Mouse (Mus musculus) forebrain, embryonic 16.5 days (tissue): ENCODE measurements around the gene Inafm2. TPM values are rescaled to one million over a fixed set of nuclear protein-coding genes. Genes with fewer than 3 reads are reported as not detected.
A peak's percentile ranks its signal among the peaks of the same experiment; 100 is the strongest.

ENCODE experiments used
- ATAC-seq: fragments of 200-750 bp; cut with Nextera tagmentation; 2 replicates; pipeline ENCODE4 v1.8.0; 2017; ENCODE audit warnings: mild to moderate bottlenecking, moderate library complexity
- H3K27ac ChIP-seq: fragments of 300-500 bp; sonication (generic); 2 replicates; pipeline ENCODE4 v1.5.1; 2014; ENCODE audit warnings: low read length, control low read depth
- H3K27me3 ChIP-seq: fragments of 300-500 bp; sonication (generic); replicated peaks from 2 replicates; pipeline ENCODE4 v1.6.1; 2014; ENCODE audit warnings: low read length; ENCODE audit not compliant: control insufficient read depth, insufficient read depth
- H3K36me3 ChIP-seq: fragments of 300-500 bp; sonication (generic); 2 replicates; pipeline ENCODE4 v1.6.1; 2014; ENCODE audit not compliant: control insufficient read depth, insufficient read depth
- H3K4me1 ChIP-seq: fragments of 300-500 bp; sonication (generic); replicated peaks from 2 replicates; pipeline ENCODE4 v1.6.1; 2014; ENCODE audit warnings: low read length; ENCODE audit not compliant: control insufficient read depth, insufficient read depth
- H3K4me2 ChIP-seq: fragments of 300-500 bp; sonication (generic); 2 replicates; pipeline ENCODE4 v1.6.1; 2014; ENCODE audit warnings: mild to moderate bottlenecking, low read length, control low read depth
- H3K4me3 ChIP-seq: fragments of 300-500 bp; sonication (generic); replicated peaks from 2 replicates; pipeline ENCODE4 v1.5.1; 2014; ENCODE audit warnings: mild to moderate bottlenecking, low read length, control low read depth
- H3K9ac ChIP-seq: fragments of 300-500 bp; sonication (generic); replicated peaks from 2 replicates; pipeline ENCODE4 v1.6.1; 2014; ENCODE audit warnings: low read depth, low read length, control low read depth
- H3K9me3 ChIP-seq: fragments of 300-500 bp; sonication (generic); 2 replicates; pipeline ENCODE4 v1.6.1; 2016; ENCODE audit warnings: low read length; ENCODE audit not compliant: control insufficient read depth
- WGBS: fragments of 180-500 bp; shearing (Covaris S2); extraction: QIAGEN DNeasy Blood & Tissue Kit; methylation state at CpG from one replicate; pipeline ENCODE4 v1.1.7; 2014; 5-methylcytosine and 5-hydroxymethylcytosine counted together
- polyA plus RNA-seq: library from polyadenylated mRNA; unstranded; fragments of >200 nt; fragmentation: Nextera tagmentation; extraction: Ambion mirVana; gene quantifications from 2 replicates; pipeline ENCODE4 v1.2.1, GENCODE M21; 2015

The Inafm2 gene
- polyA plus RNA-seq, 1 experiment from 2014 or later: 24.4 TPM

DNA sequence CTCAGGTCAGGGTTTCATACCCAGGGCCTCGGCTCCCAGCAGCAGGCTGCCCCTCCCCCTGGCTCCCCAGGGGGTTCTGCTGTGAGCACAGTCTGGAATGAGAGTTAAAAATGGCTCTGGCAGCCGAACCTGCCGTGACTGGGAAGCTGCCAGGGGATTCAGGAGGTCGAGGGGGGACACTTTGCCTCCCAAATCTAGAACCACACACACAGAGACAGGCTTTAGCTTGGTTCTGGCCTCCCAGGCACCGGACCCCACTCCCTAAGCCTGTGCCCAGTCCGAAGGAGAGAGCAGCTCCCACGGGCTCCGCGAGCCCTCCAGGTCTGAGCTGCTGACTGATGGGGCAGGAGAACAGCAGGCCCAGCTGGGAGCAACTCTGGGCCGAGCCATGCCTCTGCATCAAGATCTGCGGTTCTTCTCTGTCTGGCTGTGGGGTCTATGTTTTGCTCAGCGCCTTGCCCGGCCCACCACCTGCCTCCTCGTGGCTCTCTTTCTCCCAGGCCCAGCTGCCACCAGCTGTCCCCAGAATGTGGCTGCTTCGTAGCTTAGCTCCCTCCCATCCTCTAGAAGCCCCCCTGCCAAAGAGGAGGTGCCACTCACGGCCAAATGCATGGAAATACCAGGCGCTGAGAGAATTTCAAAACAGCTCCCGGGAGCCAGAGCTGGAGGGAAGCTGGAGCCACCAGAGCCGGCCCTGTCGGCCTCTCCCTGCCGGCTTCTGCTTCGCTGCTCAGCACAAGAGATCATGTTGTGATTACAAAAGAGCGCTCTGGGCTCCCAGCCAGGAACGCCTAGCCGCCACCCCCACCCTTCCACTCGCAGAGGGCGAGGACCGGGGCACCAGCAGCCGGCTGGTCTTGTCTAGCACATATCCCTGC is 16.6 kb downstream of the Inafm2 start, which contains the start of gene Ccdc9b:
Ccdc9b (minus strand) TSS at position 756 of the 878 bp plus-strand sequence.
- Histone ChIP-seq H3K4me1 (peaks cover 42% of the 10 kb centered on the region), H3K4me3 (peak within 1 kb of the TSS; percentile 2), H3K4me2 (peak within 1 kb of the TSS; percentile 49), H3K9ac (peak within 1 kb of the TSS; percentile 55), H3K36me3 (no peaks in the 10 kb centered on the region), H3K9me3 (no peaks in the 10 kb centered on the region), H3K27me3 (no peaks in the 10 kb centered on the region), H3K27ac (peak within 1 kb of the TSS; percentile 97)
- 1% methylated on average over 29 of the region's 29 CpGs for WGBS
- ATAC-seq: peak; percentile 86

DNA sequence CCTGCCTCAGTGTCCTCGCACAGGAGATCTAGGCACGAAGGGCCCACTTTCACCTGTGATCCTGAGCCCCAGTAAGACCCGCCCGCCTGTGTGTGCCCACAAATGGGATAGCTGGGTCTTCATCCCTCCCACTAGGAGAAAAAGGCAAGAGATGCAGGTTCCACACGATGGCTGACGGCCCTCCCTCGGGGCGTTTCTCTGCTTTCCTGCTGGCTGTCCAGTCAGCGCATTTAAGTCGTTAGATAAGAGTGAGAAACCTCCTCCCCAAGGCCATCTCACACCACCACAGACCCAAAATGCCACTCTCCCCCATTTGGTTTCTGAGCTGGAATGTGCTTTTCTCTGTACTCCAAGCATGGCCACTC is 17.2 kb downstream of the Inafm2 start:
- H3K27ac ChIP-seq: peak overlapping the region; percentile 97
- peak overlapping the region; percentile 49 for H3K4me2 ChIP-seq
- no peaks in the 10 kb centered on the region for H3K27me3 ChIP-seq
- no peaks in the 10 kb centered on the region for H3K9me3 ChIP-seq
- no peaks in the 10 kb centered on the region for H3K36me3 ChIP-seq
- ATAC-seq: no peak
- no peak overlapping the region for H3K4me3 ChIP-seq
- peak overlapping the region; percentile 24; the same call in 1 of the 2 replicates for H3K9ac ChIP-seq
- peaks cover 42% of the 10 kb centered on the region for H3K4me1 ChIP-seq
- 5% methylated on average over 10 of the region's 10 CpGs for WGBS

DNA sequence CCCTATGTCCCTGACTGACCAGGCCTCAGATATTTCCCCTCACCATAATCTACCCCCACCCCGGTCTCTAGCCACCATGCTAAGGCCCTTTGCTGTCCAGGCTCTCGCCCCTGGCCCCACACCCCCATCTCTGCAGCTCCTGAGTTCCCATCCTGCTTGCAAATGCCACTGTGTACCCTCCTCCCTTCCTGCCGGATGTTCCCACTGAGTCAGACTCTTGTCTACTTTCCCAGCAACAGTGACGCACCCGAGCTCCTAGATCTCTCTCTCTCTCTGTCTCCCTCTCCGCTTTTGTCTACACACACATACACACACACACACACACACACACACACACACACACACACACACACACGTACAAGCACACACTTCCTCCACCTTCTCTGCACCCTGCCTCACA is 17.9 kb downstream of the Inafm2 start:
- no peaks in the 10 kb centered on the region for H3K9me3 ChIP-seq
- no peak overlapping the region for H3K4me3 ChIP-seq
- ATAC-seq: no peak
- H3K36me3 ChIP-seq: no peaks in the 10 kb centered on the region
- peak overlapping the region; percentile 97; the same call in 1 of the 2 replicates for H3K27ac ChIP-seq
- peaks cover 42% of the 10 kb centered on the region for H3K4me1 ChIP-seq
- WGBS: 46% methylated on average over 7 of the region's 7 CpGs
- H3K9ac ChIP-seq: no peak overlapping the region
- H3K27me3 ChIP-seq: no peaks in the 10 kb centered on the region
- H3K4me2 ChIP-seq: no peak overlapping the region

DNA sequence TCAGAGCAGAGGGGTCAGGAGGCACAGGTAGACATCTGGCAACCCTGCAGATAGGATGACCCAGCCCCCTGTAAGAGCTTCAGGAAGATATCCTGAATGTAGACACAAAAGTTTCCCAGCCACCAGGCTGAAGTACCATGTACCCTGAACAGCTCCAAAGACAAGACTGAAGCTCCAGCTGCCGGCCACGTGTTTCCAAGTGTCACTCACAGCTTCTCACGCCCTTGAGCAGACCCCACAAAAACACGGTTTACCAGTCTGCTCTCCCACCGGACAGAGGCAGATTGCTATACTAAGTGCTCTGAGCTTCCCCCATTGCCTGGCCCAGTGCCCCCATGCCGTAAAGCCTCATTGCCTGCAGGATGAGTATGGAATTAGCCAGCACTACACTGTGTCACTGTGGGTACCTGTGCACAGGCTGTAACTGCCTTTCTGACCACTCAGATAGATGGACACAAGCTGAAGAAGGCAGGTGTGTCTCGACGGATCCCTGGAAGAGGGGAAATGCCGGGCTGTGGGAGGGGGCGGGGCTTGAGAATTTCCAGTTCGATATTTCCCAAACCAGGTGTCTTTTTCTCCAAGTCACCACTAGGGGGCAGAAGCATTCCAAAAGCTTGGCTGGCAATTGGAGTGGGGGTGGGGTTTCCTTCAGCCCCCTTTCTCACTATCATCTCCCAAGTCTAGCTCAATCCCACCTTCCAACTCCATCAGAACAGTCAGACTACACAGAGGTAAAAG is 18.7 kb downstream of the Inafm2 start:
- peaks cover 42% of the 10 kb centered on the region for H3K4me1 ChIP-seq
- no peaks in the 10 kb centered on the region for H3K9me3 ChIP-seq
- 20% methylated on average over 11 of the region's 11 CpGs for WGBS
- H3K4me3 ChIP-seq: no peak overlapping the region
- H3K27me3 ChIP-seq: no peaks in the 10 kb centered on the region
- no peaks in the 10 kb centered on the region for H3K36me3 ChIP-seq
- no peak overlapping the region for H3K4me2 ChIP-seq
- H3K27ac ChIP-seq: peak overlapping the region; percentile 8; the same call in 1 of the 2 replicates
- H3K9ac ChIP-seq: no peak overlapping the region
- no peak for ATAC-seq

DNA sequence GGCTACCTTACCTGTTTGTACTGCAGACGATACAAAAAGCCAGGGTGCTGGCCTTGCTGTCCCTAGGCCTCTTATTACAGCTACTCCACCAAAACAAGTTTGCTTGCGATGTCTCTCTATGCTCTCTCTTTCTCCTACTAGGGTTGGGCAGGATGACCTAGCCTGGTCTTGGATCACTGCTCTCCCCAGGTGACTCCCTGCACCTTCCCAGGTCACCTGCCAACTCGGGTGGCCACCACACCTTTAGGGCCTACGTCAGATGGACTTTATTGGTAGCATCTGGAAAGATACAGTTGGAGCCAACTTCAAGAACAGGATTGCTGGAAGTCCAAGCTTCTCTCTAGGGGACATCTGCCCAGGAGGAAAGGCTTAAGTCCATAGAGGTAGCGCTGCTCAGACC is 19.3 kb downstream of the Inafm2 start:
- Histone ChIP-seq H3K36me3 (no peaks in the 10 kb centered on the region), H3K4me2 (no peak overlapping the region), H3K4me3 (no peak overlapping the region), H3K4me1 (peaks cover 39% of the 10 kb centered on the region), H3K9ac (no peak overlapping the region), H3K27ac (no peak overlapping the region), H3K9me3 (no peaks in the 10 kb centered on the region), H3K27me3 (no peaks in the 10 kb centered on the region)
- 86% methylated on average over 5 of the region's 5 CpGs for WGBS
- no peak for ATAC-seq

DNA sequence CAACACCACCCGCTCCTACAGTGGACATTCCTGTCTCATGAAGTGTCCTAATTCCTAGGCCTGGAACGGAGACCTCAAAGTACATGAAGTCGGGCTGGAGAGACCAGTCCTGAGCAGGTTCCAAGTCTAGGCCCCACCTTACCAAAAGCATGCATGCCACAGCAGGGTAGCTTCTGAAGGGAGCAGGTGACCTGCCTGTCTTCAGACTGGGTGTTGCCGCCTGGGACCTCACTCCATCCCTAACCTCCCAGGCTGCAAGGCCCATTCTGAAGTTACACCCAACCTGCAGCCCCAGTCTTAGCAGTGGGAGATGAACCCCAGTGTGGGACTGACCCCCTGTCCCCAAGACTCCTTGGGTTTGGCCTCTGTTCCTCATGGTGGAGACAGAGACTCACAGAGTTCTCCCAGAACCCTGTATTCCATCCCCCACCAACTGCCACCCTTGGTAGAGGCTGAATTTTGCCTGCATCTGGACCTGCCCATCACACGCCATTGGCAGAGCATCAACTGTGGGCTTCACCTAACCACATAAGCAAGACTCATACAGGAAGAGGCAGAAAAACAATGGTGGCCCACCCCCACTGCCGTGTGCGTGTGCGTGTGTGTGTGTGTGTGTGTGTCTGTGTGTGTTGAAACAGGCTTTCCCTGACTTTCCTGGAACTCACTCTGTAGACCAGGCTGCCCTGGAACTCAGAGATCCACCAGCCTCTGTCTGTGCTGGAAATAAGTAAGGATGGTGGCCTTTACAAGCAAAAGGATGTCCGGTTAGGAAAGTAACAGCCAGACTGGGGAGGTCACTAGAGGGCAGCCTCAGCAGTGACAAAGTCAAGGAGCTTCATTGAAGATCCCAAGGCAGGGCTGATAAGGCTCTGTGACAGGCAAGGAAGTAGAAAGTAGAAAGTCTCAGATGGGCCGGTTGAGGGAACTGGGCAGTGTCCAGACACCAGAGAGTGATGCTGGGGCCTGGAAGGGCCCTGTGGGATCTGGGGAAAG is 20.8 kb downstream of the Inafm2 start:
- Histone ChIP-seq H3K27me3 (0 out of 2 replicates have a peak, but pooled peaks cover 3% of the 10 kb centered on the region), H3K27ac (no peak overlapping the region), H3K4me3 (no peak overlapping the region), H3K36me3 (no peaks in the 10 kb centered on the region), H3K4me2 (no peak overlapping the region), H3K9me3 (no peaks in the 10 kb centered on the region), H3K9ac (no peak overlapping the region), H3K4me1 (peaks cover 24% of the 10 kb centered on the region)
- no peak for ATAC-seq
- WGBS: 80% methylated on average over 10 of the region's 10 CpGs

DNA sequence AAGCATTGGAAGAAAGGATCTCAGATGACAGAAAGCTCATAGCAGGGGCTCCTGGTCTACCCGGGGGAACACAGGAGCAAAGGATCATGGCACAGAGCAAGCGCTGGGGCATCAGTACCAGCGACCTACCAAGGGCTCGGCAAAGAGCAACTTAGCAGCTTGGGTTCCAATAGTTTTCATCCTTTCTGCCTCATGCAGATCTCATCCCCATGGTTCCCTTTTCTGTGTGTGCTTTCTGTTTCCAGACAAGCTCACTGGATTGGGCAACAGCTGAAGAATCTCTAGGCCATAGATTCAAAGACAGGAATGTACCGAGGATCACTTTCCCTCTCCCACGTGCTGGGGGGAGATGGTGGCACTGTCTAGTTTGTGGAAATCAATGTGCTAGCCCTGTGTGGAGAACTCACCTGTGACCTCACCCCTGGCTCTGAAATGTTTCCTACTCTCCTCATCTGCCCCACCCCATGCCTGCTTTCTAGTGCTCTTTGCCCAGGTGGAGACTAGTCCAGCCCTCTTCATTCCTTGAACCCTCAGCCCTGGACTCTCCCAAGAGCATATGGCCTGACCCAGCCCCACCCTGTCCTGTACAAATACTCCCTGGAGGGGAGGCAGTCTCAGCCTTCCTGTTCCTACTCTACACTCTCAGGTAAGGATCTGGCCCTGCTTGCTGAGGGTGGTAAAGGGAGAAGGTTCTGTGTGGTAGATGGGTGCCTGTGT is 26.8 kb downstream of the Inafm2 start, which contains the start of gene Phgr1:
Phgr1 (plus strand) TSS at position 612 of the 717 bp plus-strand sequence.
- H3K27me3 ChIP-seq: 0 out of 2 replicates have a peak, but pooled peaks cover 3% of the 10 kb centered on the region
- no peak within 1 kb of the TSS for H3K4me2 ChIP-seq
- H3K4me3 ChIP-seq: no peak within 1 kb of the TSS
- peaks cover 16% of the 10 kb centered on the region for H3K4me1 ChIP-seq
- WGBS: 77% methylated on average over 6 of the region's 6 CpGs
- H3K9ac ChIP-seq: no peak within 1 kb of the TSS
- no peak within 1 kb of the TSS for H3K27ac ChIP-seq
- ATAC-seq: no peak
- H3K9me3 ChIP-seq: no peaks in the 10 kb centered on the region
- no peaks in the 10 kb centered on the region for H3K36me3 ChIP-seq

DNA sequence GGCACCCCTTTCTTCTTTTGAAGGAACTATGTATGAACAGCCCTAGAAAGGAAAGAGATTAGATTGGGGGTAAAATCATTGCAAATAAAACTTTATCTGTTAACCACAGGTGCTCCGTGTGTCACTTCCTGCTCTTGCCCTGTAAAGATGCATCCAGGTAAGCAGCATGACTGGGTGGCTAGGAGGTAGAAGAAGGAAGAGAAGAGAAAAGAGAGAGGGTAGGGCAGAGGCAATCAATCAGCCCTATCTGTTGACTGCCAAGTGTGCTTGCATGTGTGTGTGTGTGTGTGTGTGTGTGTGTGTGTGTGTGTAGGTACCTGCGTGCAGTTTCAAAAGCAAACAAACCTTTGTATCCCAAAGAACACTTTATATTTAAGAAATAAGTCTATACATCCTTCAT is 29.0 kb downstream of the Inafm2 start:
- Histone ChIP-seq H3K4me3 (no peak overlapping the region), H3K4me1 (peaks cover 21% of the 10 kb centered on the region), H3K4me2 (no peak overlapping the region), H3K9ac (no peak overlapping the region), H3K27me3 (0 out of 2 replicates have a peak, but pooled peaks cover 3% of the 10 kb centered on the region), H3K36me3 (no peaks in the 10 kb centered on the region), H3K9me3 (no peaks in the 10 kb centered on the region), H3K27ac (no peak overlapping the region)
- 100% methylated on average over 2 of the region's 2 CpGs for WGBS
- ATAC-seq: no peak
